Mouse (Mus musculus) mouse embryonic stem cell (cell line): Measurements from ENCODE around the gene Kif3c.
"Not testable (repeated sequence)": the region's sequence is repeated elsewhere in the genome, so short reads cannot be mapped to it uniquely, and the experiment has no call there.

Experiments used
- in situ Hi-C, 2 experiments: fragments of 300-500 bp; cut with MboI; formaldehyde crosslinking; loops; 1 replicate in 1 of 2; 3 replicates in 1 of 2; pipeline ENCODE4 v1.14.3; 2019 to 2020; ENCODE audit warnings: low sequenced_read_pairs in 2 of 2, low pct_unique_long_range_greater_than_20kb in 1 of 2, mixed read lengths in 1 of 2; ENCODE audit not compliant: unreplicated experiment in 1 of 2

Kif3c gene

DNA sequence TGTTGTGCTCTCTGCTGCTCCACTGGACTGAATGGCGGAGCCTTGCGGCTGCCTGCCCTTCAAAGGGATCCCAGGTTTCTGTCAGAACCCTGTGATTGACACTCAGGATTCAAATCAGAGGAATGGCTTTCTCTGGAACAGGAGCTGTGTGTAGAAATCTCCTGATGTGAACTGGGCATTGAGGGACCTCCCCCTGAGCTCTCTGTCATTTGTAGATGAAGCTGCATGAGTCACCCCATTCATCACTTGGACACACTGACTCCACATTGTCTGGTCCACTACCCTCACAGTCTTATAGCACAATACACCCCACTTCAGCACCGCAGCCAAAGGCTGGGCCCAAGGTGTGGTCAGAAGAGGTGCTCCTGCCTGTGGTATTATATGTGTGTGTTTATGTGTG lies 40.7 kb downstream of the Kif3c start:
- in situ Hi-C loops, result not testable (repeated sequence)

DNA sequence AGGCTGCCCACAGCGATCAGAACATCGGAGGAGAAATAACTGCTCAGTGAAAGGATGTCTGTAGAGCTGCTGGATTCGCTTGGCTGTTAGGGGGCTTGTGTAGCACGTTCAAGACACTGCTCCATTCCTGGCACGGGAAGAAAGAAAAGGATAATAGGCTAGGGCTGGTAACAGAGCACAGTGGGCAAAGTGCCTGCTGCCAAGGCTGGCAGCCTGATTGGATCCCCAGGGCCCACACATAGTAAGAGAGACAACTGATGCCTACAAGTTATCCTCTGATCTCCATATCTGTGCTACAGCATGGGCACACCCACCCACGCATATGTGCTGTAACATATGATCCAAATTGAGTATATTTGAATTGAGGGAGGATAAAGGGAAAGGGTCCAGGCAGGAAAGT lies 41.7 kb downstream of the Kif3c start:
- in situ Hi-C loops, result no loop called here

DNA sequence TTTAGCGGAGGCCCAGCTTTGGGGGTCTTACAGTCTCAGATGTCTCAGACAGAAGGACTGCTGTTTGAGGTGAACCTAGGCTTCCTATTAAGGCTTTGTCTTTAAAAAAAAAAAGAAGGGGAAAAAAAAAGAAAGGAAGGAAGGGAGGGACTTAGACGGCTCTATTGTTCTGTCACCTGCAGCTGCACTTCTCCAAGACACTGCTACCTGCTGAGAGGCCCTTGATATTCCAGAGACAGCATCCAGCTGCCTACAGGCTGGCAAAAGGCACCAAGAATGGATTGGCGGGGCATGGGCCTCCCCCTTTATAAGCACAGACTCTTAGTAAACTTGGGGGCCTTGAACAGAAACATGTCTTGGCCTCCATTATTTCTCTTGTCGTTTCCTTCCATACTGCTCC lies 50.0 kb downstream of the Kif3c start:
- in situ Hi-C loops, result no loop called here

DNA sequence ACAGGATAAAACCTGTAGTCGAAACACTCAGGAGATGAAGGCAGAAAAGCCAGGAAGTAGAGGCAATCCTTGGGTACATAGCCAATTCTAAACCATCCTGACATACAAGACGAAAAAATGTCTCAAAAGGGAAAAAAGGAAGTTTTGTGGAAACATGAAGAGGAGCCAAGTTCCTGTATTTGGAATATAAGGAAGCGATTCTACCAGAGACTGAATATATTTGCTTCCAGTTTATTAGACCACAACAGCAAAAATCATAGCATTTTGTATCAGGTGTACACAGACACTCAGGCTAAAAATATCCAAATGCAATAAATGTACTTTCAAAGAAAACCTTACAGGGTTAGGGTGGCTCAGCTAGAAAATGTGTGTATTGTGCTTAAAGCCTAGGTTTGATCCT lies 53.8 kb downstream of the Kif3c start:
- in situ Hi-C loops, result no loop called here

DNA sequence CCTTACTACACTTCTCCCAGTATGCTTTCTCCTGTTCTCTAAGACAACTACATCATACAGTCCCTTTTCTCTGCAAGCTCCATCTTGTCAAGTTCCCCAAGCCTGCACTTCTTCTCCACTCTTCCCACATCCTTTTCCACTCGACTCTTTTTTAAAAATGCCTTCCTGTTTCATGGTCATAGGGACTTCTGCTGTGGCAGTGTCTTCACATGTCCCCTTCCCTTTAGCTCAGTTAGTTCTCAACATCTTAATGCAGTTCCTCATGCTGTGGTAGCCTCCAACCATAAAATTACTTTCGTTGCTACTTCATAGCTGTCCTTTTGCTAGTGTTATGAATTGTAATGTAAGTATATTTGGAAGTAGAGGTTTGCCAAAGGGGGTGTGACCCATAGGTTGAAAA lies 55.6 kb downstream of the Kif3c start:
- in situ Hi-C loops, result no loop called here

DNA sequence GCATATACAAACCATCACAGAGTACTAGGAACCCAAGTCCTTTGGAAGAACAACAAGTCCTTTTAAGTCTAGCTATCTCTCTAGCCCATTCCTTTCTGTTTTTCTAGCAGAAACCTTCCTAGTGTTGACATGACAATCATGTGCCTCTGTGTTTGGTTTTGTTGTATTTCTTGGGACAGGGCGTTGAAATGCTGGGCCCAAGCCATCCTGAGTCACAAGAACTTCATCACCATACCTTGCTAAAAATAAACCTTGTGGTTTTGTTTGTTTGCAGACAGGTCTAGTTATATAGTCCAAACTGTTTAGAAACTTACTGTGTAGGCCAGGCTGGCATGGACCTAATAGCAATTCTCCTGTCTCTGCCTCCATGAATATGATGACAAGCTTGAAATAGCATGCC lies 57.9 kb downstream of the Kif3c start:
- in situ Hi-C loops, result no loop called here

DNA sequence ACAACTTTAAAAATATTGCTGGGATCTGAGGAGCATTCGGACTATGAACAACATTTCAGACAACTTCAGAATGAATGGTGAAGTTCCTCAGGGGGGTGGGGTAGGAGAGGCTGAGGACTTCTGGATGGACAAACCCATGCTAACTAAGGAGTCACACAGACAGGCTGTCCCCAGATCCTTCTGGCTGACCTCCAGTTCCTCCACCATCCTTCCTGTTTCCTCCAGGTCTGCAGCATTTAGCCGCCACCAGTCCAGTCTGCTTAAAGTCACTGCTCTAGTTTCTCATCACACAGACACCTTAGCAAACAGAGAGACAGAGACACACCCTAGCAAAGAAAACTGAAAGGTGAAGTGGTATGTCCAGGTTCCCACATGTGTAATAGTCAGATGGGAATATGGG lies 59.2 kb downstream of the Kif3c start:
- in situ Hi-C loops, result no loop called here

DNA sequence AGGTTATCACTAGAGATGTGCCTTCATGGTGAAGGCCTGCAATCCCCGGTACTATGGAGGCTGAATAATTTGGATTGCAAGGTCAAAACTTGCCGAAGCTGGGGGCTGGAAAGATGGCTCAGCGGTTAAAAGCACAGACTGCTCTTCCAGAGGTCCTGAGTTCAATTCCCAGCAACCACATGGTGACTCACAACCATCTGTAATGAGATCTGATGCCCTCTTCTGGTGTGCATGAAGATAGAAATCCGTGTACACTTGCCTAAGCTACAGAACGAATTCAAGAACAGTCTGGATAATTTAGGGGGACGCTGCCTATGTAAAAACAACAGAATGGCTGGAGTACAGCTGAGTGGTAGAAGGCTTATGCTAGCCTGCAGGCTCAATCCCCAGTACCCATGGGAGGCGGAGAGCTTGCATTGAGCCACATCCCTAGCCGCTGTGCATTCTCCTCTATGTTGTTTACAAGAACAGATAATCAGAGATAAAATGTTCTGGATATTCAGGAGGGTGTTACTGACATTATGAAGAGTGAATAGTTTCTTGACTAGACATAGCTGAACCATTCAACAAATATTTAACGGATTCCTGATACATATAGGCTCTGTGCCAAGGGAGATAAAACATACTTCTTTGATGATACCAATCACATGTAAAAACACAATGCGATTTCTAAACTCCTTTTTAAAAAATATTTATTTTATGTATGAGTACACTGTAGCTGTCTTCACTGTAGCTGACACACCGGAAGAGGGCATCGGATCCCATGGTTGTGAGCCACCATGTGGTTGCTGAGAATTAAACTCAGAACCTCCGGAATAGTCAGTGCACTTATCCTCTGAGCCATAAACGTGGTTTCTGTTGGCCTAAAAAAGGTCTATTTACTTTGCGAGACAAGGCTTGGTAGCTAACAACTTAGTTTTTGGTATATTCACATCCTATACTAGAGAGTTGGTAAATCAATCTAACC lies 60.7 kb downstream of the Kif3c start:
- in situ Hi-C loops, result no loop called here

DNA sequence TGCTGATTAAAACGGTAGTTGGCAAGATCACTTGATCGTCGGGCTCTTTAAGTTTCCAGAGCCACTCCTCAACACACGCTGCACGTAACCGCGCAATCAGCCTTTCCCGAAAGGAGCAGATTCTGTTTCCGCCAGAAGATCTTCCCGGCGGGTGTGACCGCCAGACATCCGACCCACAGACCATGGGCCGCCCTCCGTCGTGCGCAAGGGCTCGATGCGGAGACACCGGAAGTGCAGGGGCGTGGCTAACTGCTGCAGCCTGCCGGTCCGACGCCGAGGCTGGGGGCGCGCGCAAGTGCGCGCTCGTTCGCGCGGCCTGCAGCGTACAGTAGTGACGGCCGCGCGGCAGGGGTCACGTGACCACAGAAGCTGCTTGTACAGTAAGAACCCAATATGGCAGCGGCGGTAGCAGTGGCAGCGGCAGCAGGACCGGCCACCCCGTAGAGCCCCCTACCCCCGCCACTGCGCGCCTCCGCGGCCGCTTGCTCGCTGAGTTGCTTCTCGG lies 61.6 kb downstream of the Kif3c start, which contains the start of gene Asxl2:
Gene Asxl2, plus strand, starts transcription at position 328 of the 505 bp plus-strand sequence.
- in situ Hi-C loops, result no loop called here

DNA sequence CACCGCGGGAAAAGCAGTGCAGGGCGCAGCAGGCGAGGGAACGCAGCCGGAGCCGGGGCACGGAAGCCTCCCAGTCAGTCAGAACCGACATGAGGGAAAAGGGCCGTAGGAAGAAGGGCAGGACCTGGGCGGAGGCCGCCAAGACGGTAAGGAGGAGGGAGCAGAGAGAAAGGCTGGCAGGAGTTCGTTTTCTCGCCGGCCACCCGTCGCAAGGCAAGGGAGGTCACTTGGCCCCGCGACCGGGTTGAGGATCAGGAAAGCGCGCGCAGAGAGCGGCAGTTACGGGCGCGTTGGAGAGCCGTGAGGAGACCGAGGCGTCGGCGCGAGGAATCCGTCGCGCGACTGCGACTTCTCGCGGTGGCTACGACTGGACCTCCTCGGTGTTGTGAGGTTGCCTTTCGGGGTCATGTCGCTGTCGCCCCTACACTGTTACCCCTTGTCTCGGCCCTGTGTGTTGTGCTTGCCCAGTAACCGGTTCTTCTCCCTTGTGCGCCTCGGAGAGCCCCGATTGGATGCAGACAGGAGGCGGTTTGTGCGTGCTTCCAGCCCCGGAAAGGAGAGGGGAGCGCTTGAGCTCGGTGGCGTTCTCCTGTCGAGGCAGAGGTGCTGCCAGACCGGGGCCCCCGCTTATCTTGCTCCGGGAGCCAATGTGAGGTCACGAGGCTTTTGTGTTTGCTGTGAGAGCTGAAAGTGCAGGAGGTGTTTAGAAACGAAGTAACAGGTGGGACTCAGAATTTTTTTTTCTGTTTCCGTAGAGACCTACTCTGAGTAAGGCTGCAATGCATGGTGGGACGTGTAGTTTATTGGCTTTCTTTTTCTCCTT lies 62.3 kb downstream of the Kif3c start:
- in situ Hi-C loops, result no loop called here

DNA sequence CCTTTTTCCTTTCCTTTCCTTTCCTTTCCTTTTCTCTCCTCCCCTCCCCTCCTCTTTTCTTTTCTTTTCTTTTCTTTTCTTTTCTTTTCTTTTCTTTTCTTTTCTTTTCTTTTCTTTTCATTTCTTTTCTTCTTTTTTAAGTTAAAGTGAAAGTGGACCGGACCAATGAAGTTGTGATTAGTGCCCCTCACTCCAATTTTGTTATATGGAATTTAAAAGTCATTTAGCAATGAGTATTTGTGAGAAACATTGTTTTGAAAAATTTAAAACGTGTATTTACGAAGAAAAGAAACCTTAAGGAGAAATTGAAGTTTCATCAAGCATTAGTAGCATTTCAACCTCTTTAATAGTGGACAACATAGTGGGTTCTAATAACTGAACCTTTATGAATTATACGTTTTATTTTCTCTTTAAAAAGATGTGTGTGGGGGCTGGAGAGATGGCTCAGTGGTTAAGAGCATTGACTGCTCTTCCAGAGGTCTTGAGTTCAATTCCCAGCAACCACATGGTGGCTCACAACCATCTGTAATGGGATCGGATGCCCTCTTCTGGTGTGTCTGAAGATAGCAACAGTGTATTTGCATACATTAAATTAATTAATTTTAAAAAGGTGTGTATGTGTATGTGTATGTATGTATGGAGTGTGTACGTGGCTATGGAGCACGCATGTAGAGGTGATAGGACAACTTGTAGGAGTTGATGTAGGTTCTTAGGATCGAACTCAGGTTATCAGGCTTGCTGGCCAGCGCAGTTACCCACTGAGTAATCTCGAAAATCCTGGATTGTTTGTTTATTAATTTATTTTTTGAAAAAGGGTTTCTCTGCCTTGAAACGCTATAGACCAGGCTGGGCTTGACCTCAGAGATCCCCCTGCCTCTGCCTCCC lies 63.2 kb downstream of the Kif3c start:
- in situ Hi-C loops, result no loop called here

DNA sequence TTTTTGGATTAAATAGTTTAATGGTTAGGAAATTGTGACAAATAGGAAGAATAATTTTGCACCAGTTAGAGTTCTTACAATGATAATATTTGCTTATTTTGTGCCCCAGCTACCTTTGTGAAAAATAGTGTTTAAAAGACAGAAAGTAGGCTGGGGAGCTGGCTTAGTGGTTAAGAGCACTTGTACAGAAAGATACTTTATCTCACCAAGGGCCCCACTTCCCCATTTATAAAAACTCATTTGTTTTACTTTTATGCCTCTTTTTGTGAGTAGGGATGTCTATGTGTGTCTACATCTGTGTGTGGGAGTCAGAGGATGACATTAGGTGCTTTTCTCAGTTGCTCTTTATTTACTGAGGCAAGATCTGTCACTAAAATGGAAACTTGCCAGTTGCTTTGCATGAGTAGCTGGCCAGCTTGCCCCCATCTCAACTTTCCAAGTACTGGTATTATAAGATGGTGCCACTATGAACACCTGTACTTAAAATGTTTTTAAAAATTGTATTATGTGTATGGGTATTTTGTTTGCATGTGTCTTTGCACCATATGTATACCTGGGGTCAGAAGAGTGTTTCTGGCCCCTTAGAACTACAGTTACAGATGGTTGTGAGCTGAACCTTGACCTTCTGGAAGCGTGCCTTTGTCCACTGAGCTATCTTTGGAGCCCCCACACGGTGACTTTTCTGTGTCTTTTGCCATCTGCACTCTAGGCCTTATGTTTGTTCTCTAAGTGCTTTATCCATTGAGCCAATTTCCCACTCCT lies 64.9 kb downstream of the Kif3c start:
- in situ Hi-C loops, result no loop called here

DNA sequence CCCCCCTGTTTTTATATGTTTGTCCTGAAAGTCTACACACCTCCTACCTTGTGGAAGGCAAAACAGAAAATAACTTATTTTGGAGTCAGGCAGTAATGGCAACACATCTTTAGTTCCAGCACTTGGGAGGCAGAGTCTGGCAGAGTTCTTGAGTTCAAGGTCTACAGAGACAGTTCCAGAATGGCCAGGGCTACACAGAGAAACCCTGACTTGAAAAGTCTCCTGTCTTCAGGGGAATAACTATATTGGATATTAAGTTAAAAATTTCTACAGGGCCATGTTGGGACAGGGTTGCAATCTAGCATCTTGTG lies 65.5 kb downstream of the Kif3c start:
- in situ Hi-C loops, result no loop called here

DNA sequence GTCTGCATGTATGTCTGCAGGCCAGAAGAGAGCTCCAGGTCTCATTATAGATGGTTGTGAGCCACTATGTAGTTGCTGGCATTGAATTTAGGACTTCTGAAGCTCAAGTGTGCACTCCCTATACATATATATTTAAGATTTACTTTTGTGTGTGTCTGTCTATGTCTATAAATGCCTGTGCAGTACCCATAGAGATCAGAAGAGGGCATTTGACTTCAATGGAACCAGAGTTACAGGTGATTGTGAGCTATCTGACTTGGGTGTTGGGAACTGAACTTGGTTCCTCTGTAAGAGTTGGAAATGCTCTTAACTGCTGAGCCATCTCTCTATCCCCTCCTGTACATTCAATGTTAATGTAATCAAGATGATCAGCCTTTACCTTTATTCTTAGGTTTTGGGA lies 66.1 kb downstream of the Kif3c start:
- in situ Hi-C loops, result no loop called here

DNA sequence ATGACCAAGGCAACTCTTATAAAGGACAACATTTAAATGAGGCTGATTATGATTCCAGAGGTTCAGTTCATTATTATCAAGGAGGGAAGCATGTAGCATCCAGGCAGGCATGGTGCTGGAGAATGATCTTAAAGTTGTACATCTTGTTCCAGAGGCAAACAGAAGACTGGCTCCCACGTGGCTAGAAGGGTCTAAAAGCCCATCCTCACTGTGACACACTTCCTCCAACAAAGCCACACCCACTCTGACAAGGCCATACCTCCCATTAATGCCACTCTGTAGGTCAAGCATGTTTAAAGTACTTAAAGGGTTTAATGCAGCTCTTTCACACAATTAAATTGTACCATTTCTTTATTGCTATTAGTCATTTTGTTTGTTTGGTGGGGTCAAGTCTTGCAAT lies 68.8 kb downstream of the Kif3c start:
- in situ Hi-C loops, result no loop called here

DNA sequence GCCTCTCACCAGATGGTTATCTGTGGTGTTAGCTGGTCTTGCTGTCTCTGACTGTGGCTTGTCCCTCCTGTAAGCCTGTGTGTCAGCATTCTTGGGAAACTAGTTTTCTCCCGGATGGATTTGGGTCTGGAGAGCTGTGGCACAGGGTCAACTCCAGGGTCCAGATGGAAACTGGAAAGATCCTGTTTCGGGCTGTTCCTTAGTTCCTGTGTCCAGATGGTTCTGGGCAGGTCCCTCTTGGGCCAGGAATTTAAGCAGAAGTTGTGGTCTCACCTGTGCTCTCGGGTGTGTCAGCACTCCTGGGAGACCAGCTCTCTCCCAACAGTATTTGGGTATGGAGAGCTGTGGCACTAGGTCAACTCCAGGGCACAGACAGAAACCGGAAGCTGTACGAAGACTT lies 71.5 kb downstream of the Kif3c start:
- in situ Hi-C loops, result no loop called here

DNA sequence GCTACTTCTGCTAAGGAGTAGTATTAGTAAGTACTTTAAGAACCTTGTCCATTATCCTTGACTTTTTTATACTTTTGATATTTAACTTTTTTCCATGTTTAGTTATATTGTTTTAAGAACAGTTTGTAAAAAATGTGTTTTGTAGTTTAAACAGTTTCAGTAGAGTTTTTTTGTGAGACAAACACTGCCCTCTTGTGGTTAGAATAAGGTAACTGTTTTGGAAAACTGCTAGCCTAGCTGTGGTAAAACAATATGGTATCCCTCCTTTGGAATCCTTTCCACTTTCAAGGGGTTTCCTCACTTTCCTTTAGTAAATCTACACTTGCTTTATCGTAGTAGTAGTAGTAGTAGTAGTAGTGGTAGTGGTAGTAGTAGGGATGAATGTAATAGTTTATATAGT lies 72.9 kb downstream of the Kif3c start:
- in situ Hi-C loops, result no loop called here

DNA sequence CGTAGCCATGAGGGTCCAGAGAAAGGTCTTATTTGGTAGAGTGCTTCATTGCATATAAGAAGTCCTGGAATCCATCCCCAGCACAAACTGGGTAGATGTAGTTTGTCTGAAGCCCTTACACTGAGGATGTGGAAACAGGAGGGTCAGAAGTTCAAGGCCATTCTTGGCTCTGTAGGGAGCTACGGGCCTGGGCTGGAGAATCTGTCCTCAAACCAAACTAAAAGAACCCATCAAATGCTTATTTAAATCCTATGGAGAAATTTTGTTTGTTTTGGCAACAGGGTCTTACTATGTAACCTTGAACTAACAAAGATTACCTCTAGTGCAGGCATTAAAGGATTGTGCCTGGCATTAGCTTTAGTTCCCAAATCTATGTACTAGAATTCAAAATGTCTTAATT lies 76.0 kb downstream of the Kif3c start:
- in situ Hi-C loops, result no loop called here
